Mouse (Mus musculus) liver, embryonic 14.5 days (tissue): Measurements from ENCODE around the gene Olfr1016. TPM values are rescaled to one million over a fixed set of nuclear protein-coding genes. Genes with fewer than 3 reads are reported as not detected.

ENCODE experiments used
- ATAC-seq: fragments of 200-750 bp; cut with Nextera tagmentation; 2 replicates; pipeline ENCODE4 v1.8.0; 2017; ENCODE audit warnings: moderate number of reproducible peaks, mild to moderate bottlenecking, moderate library complexity; ENCODE audit not compliant: insufficient read depth
- DNase-seq, 3 experiments: peaks; one replicate each; pipeline ENCODE4 v3.0.0-alpha.2; 2012 to 2013; ENCODE audit warnings: low read depth in 3 of 3, low spot score in 3 of 3
- H3K27ac ChIP-seq: fragments of 300-500 bp; sonication (generic); 2 replicates; pipeline ENCODE4 v1.5.1; 2014; ENCODE audit warnings: moderate library complexity, mild to moderate bottlenecking, control low read depth, inconsistent platforms
- H3K27me3 ChIP-seq: fragments of 300-500 bp; sonication (generic); 2 replicates; pipeline ENCODE4 v1.6.1; 2014; ENCODE audit warnings: mild to moderate bottlenecking, low read length, moderate library complexity; ENCODE audit not compliant: control insufficient read depth, insufficient read depth
- H3K36me3 ChIP-seq: fragments of 300-500 bp; sonication (generic); replicated peaks from 2 replicates; pipeline ENCODE4 v1.6.1; 2014; ENCODE audit warnings: low read depth; ENCODE audit not compliant: control insufficient read depth, insufficient read depth
- H3K4me1 ChIP-seq, 2 experiments: fragments of 200-500 bp in 1 of 2; fragments of 300-500 bp in 1 of 2; sonication (generic) in 1 of 2; replicated peaks; 2 replicates each; pipeline ENCODE4 v1.6.1; 2012 to 2014; ENCODE audit warnings: antibody characterized with exemption in 1 of 2, inconsistent platforms in 1 of 2, low read length in 1 of 2; ENCODE audit not compliant: control insufficient read depth in 2 of 2, insufficient read depth in 2 of 2
- H3K4me2 ChIP-seq: fragments of 300-500 bp; sonication (generic); 2 replicates; pipeline ENCODE4 v1.6.1; 2014; ENCODE audit warnings: low read depth, mild to moderate bottlenecking, control low read depth, moderate library complexity
- H3K4me3 ChIP-seq, 2 experiments: fragments of 200-500 bp in 1 of 2; fragments of 300-500 bp in 1 of 2; sonication (generic) in 1 of 2; 2 replicates each; pipeline ENCODE4 v1.5.1; 2012 to 2014; ENCODE audit warnings: low read depth in 2 of 2, low read length in 2 of 2, mild to moderate bottlenecking in 2 of 2, control low read depth in 1 of 2, inconsistent platforms in 1 of 2, moderate library complexity in 1 of 2; ENCODE audit not compliant: insufficient read depth in 1 of 2
- H3K9ac ChIP-seq: fragments of 300-500 bp; sonication (generic); replicated peaks from 2 replicates; pipeline ENCODE4 v1.6.1; 2014; ENCODE audit warnings: mild to moderate bottlenecking, control low read depth, moderate library complexity
- H3K9me3 ChIP-seq: fragments of 300-500 bp; sonication (generic); 2 replicates; pipeline ENCODE4 v1.6.1; 2016; ENCODE audit warnings: low read length, mixed read lengths; ENCODE audit not compliant: control insufficient read depth
- CTCF ChIP-seq: IDR thresholded peaks from 2 replicates; pipeline ENCODE4 v1.5.1; 2016; ENCODE audit warnings: antibody characterized with exemption, low read depth, control low read depth
- EP300 ChIP-seq: IDR thresholded peaks from 2 replicates; pipeline ENCODE4 v1.6.1; 2016; ENCODE audit warnings: antibody characterized with exemption, low read depth
- WGBS: fragments of 180-500 bp; shearing (Covaris S2); extraction: QIAGEN DNeasy Blood & Tissue Kit; methylation state at CpG from one replicate; pipeline ENCODE4 v1.1.7; 2014; ENCODE audit not compliant: insufficient replicate concordance; 5-methylcytosine and 5-hydroxymethylcytosine counted together
- polyA plus RNA-seq, 2 experiments: library from polyadenylated mRNA; depleted of rRNA in 1 of 2; stranded (reverse) in 1 of 2; unstranded in 1 of 2; fragments of >200 nt; fragmentation: Nextera tagmentation in 1 of 2; extraction: Ambion mirVana in 1 of 2; gene quantifications; 2 replicates each; pipeline versions ENCODE4 v1.2.1 to v1.2.3; 2012 to 2014

Olfr1016 gene
- polyA plus RNA-seq, 2 experiments = not detected

DNA sequence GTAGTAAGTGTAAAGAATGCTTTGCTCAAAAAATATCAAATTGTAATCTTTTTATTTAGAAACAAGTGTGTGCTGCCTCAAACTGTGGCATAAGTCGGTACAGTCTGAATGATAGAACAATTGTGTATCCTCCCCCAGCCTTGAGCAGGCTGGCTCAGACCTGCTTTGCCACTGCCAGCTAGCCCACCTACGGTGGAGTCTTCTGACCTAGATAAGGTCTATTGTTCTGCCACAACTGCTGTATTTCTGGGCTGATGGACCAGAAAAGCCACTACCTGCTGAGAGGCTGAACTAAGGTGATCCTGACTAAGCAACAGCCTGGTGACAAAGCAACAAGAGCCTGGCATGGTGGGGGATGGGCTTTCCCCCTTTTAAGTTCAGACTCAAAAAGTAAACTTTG, 10.0 kb downstream of the Olfr1016 start:
- no peak for DNase-seq
- WGBS = 48% methylated on average over 2 of the region's 2 CpGs
- TF ChIP-seq CTCF = no peak
- no peak for TF ChIP-seq EP300

DNA sequence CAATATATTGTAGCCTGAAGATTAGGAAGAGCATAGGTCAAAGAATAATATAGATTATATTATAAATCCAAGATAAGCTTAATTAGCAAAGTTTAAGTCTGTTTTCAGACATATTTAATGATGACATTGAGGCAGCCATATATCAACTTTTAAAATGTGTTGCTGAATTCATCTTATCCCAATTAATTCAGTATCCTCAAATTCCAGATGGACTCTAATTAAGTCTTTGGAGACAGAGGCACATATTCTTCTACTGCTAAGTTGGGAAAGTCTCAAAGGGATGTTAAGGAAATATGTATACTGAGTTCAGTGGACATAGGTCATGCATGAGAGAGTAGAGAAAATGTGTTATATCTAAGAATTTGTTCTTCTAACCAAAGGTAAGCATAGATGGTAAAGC, 20.6 kb downstream of the Olfr1016 start, which contains the start of gene Olfr1015:
Gene Olfr1015 (plus strand): TSS at position 301 of the 400 bp plus-strand sequence.
- Histone ChIP-seq H3K4me2 (no peak within 1 kb of the TSS), H3K9ac (no peak within 1 kb of the TSS), H3K27ac (no peak within 1 kb of the TSS), H3K4me1 (no peaks in the 10 kb centered on the region), H3K36me3 (no peaks in the 10 kb centered on the region), H3K27me3 (no peaks in the 10 kb centered on the region), H3K9me3 (no peaks in the 10 kb centered on the region), H3K4me3 (no peak within 1 kb of the TSS)
- no peak for ATAC-seq
- TF ChIP-seq EP300 = no peak
- no peak for TF ChIP-seq CTCF
- no peak for DNase-seq

More for the DNA sequence above, 10.0 kb downstream of the Olfr1016 start:
- H3K36me3 ChIP-seq = no peaks in the 10 kb centered on the region
- H3K4me1 ChIP-seq = no peaks in the 10 kb centered on the region
- no peak for ATAC-seq
- no peak overlapping the region for H3K4me3 ChIP-seq
- H3K27me3 ChIP-seq = no peaks in the 10 kb centered on the region
- H3K9ac ChIP-seq = no peak overlapping the region
- H3K4me2 ChIP-seq = no peak overlapping the region
- H3K9me3 ChIP-seq = no peaks in the 10 kb centered on the region
- H3K27ac ChIP-seq = no peak overlapping the region

DNA sequence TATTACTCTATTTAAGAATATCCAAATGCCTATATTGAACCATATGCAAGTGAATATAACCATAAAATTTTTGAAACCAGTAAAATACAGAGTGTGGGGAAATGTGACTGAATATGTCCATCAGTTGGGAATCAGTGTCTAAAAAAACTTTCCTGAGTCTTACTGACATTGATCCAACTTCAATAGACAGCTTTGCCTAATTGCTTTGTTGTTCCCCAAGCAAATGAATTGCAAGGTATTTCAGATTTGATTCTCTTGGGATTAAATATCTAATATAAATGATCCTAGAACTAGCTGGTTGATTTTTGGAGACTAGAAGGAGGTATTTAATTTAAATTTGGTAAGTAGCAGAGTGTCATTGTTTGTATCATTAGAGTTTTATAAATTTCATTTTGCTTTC, 29.9 kb downstream of the Olfr1016 start, which contains the start of gene Olfr1014:
Gene Olfr1014 (plus strand): TSS at position 301 of the 400 bp plus-strand sequence.
- DNase-seq (no peak), ATAC-seq (no peak)
- Histone ChIP-seq H3K4me3 (no peak within 1 kb of the TSS), H3K4me1 (no peaks in the 10 kb centered on the region), H3K4me2 (no peak within 1 kb of the TSS), H3K9ac (no peak within 1 kb of the TSS), H3K36me3 (no peaks in the 10 kb centered on the region), H3K27ac (no peak within 1 kb of the TSS), H3K27me3 (no peaks in the 10 kb centered on the region), H3K9me3 (no peaks in the 10 kb centered on the region)
- no peak for TF ChIP-seq CTCF
- no peak for TF ChIP-seq EP300

DNA sequence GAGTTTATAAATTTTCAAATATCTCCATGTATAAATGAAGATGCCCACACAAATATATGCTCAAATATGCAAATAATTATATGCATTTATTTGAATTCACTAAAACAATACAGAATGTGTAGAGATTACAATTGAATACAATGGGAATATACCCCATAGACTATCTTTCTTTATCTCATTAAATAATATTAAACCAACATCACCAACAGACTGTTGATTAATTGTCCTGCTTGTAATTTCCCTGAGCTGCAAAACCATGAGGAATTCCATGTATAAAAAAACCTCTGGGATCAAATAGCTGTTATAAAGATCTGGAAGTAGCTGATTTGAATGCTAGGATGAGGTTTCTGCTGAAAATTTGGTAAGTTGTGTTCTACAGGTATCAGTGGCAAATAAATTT, 35.5 kb downstream of the Olfr1016 start, which contains the start of gene Olfr1013:
Gene Olfr1013 (plus strand): TSS at position 301 of the 400 bp plus-strand sequence.
- no peak for TF ChIP-seq CTCF
- no peak for TF ChIP-seq EP300
- Histone ChIP-seq H3K27me3 (no peaks in the 10 kb centered on the region), H3K4me1 (no peaks in the 10 kb centered on the region), H3K36me3 (no peaks in the 10 kb centered on the region), H3K9ac (no peak within 1 kb of the TSS), H3K27ac (no peak within 1 kb of the TSS), H3K9me3 (no peaks in the 10 kb centered on the region), H3K4me3 (no peak within 1 kb of the TSS), H3K4me2 (no peak within 1 kb of the TSS)
- no peak for DNase-seq
- ATAC-seq = no peak

DNA sequence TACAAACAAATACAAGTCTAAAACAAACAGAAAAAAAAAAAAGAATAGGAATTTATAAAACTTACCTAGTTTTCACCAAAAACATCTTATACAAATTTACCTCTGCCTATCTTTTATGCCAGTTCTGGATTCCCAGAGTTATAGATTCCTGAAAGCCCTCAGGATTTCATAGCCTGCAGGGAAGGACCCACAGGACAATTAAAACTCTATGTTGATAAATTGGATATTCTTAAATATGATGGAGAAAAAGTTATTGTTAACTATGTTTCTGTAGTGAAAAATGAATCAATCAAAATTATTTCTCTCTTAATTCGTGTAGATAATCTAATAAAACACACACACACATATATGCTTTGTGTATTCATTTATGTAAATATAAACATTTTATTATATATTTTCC, 39.7 kb downstream of the Olfr1016 start, which contains the start of gene Olfr1012:
Gene Olfr1012 (minus strand): TSS at position 101 of the 400 bp plus-strand sequence.
- no peak within 1 kb of the TSS for H3K27ac ChIP-seq
- 18% methylated on average over 1 of the region's 1 CpGs for WGBS
- no peaks in the 10 kb centered on the region for H3K4me1 ChIP-seq
- ATAC-seq (no peak), DNase-seq (no peak)
- no peak within 1 kb of the TSS for H3K4me2 ChIP-seq
- TF ChIP-seq EP300 (no peak), CTCF (no peak)
- H3K4me3 ChIP-seq = no peak within 1 kb of the TSS
- no peaks in the 10 kb centered on the region for H3K27me3 ChIP-seq
- H3K9ac ChIP-seq = no peak within 1 kb of the TSS
- H3K9me3 ChIP-seq = no peaks in the 10 kb centered on the region
- H3K36me3 ChIP-seq = no peaks in the 10 kb centered on the region
